Mouse (Mus musculus): ENCODE measurements around the gene Sfpq. TPM values are rescaled to one million over a fixed set of nuclear protein-coding genes. Genes with fewer than 3 reads are reported as not detected.
A peak's percentile ranks its signal among the peaks of the same experiment; 100 is the strongest.
"Not testable (repeated sequence)": the region's sequence is repeated elsewhere in the genome, so short reads cannot be mapped to it uniquely, and the experiment has no call there.

Sfpq gene
- 56.3 and 59.0 TPM in 2 replicates for polyA plus RNA-seq (2015; fragmentation: Nextera tagmentation; extraction: Ambion mirVana)

GRCm38 (mm10) chr4:127021151-127021945 lies at the start of gene Sfpq:
Gene Sfpq, plus strand, starts transcription at chr4:127021324.
- Histone ChIP-seq H3K4me1 (replicated peaks; ENCODE audit: control insufficient read depth, insufficient read depth, low read length) (0 out of 2 replicates have a peak, but pooled peaks cover 3% of the 10 kb centered on the region), H3K27ac (ENCODE audit: low read depth, low read length) (peak within 1 kb of the TSS; percentile 98), H3K36me3 (ENCODE audit: control insufficient read depth, insufficient read depth) (peaks cover 12% of the 10 kb centered on the region), H3K9me3 (ENCODE audit: control insufficient read depth) (no peaks in the 10 kb centered on the region), H3K4me2 (replicated peaks; ENCODE audit: low read depth) (peak within 1 kb of the TSS; percentile 79), H3K9ac (ENCODE audit: low read depth, low read length) (peak within 1 kb of the TSS; percentile 100), H3K27me3 (replicated peaks; ENCODE audit: control insufficient read depth, insufficient read depth, low read length) (no peaks in the 10 kb centered on the region), H3K4me3 (ENCODE audit: low read depth, low read length) (peak within 1 kb of the TSS; percentile 99)
- ATAC-seq = peak; percentile 95
- TF ChIP-seq CTCF (IDR thresholded peaks at IDR 0.05; ENCODE audit: low read depth) = peak; percentile 10; the same call in 1 of the 2 replicates
- under 1% methylated on average over 83 of the region's 87 CpGs for WGBS

- Histone ChIP-seq H3K27me3 (replicated peaks; ENCODE audit: control insufficient read depth, insufficient read depth, low read length) (no peaks in the 10 kb centered on the region), H3K4me1 (replicated peaks; ENCODE audit: control insufficient read depth, insufficient read depth, low read length) (no peaks in the 10 kb centered on the region), H3K9me3 (ENCODE audit: control insufficient read depth) (no peaks in the 10 kb centered on the region), H3K4me2 (replicated peaks; ENCODE audit: low read depth) (no peak overlapping the region), H3K4me3 (ENCODE audit: low read depth, low read length) (no peak overlapping the region), H3K9ac (ENCODE audit: low read depth, low read length) (no peak overlapping the region), H3K27ac (ENCODE audit: low read depth, low read length) (no peak overlapping the region), H3K36me3 (ENCODE audit: control insufficient read depth, insufficient read depth) (no peaks in the 10 kb centered on the region)
- ATAC-seq = no peak
- TF ChIP-seq CTCF (IDR thresholded peaks at IDR 0.05; ENCODE audit: low read depth) = peak; percentile 68
Observed at GRCm38 (mm10) chr4:126977467-126977866, 43.7 kb upstream of the Sfpq start.

- no peaks in the 10 kb centered on the region for H3K4me1 ChIP-seq (replicated peaks; ENCODE audit: control insufficient read depth, insufficient read depth, low read length)
- ATAC-seq = no peak
- H3K36me3 ChIP-seq (ENCODE audit: control insufficient read depth, insufficient read depth) = no peaks in the 10 kb centered on the region
- H3K4me2 ChIP-seq (replicated peaks; ENCODE audit: low read depth) = no peak overlapping the region
- no peak overlapping the region for H3K9ac ChIP-seq (ENCODE audit: low read depth, low read length)
- no peak overlapping the region for H3K4me3 ChIP-seq (ENCODE audit: low read depth, low read length)
- no peaks in the 10 kb centered on the region for H3K27me3 ChIP-seq (replicated peaks; ENCODE audit: control insufficient read depth, insufficient read depth, low read length)
- no peaks in the 10 kb centered on the region for H3K9me3 ChIP-seq (ENCODE audit: control insufficient read depth)
- H3K27ac ChIP-seq (ENCODE audit: low read depth, low read length) = no peak overlapping the region
- peak; percentile 33; the same call in 1 of the 2 replicates for TF ChIP-seq CTCF (IDR thresholded peaks at IDR 0.05; ENCODE audit: low read depth)
- 78% methylated on average over 3 of the region's 3 CpGs for WGBS
Observed at GRCm38 (mm10) chr4:126978706-126979105, 42.4 kb upstream of the Sfpq start.

- Histone ChIP-seq H3K27me3 (replicated peaks; ENCODE audit: control insufficient read depth, insufficient read depth, low read length) (no peaks in the 10 kb centered on the region), H3K4me1 (replicated peaks; ENCODE audit: control insufficient read depth, insufficient read depth, low read length) (no peaks in the 10 kb centered on the region), H3K36me3 (ENCODE audit: control insufficient read depth, insufficient read depth) (no peaks in the 10 kb centered on the region), H3K4me2 (replicated peaks; ENCODE audit: low read depth) (no peak overlapping the region), H3K27ac (ENCODE audit: low read depth, low read length) (no peak overlapping the region), H3K4me3 (ENCODE audit: low read depth, low read length) (no peak overlapping the region), H3K9ac (ENCODE audit: low read depth, low read length) (no peak overlapping the region), H3K9me3 (ENCODE audit: control insufficient read depth) (no peaks in the 10 kb centered on the region)
- no peak for ATAC-seq
- no peak for TF ChIP-seq CTCF (IDR thresholded peaks at IDR 0.05; ENCODE audit: low read depth)
- WGBS = 48% methylated on average over 3 of the region's 3 CpGs
Observed at GRCm38 (mm10) chr4:126983321-126983720, 37.8 kb upstream of the Sfpq start.

- H3K27me3 ChIP-seq (replicated peaks; ENCODE audit: control insufficient read depth, insufficient read depth, low read length); H3K4me3 ChIP-seq (ENCODE audit: low read depth, low read length); H3K9ac ChIP-seq (ENCODE audit: low read depth, low read length); H3K9me3 ChIP-seq (ENCODE audit: control insufficient read depth); ATAC-seq; H3K4me1 ChIP-seq (replicated peaks; ENCODE audit: control insufficient read depth, insufficient read depth, low read length); H3K4me2 ChIP-seq (replicated peaks; ENCODE audit: low read depth); H3K27ac ChIP-seq (ENCODE audit: low read depth, low read length); H3K36me3 ChIP-seq (ENCODE audit: control insufficient read depth, insufficient read depth): not testable (repeated sequence)
- 75% methylated on average over 11 of the region's 13 CpGs for WGBS
Observed at GRCm38 (mm10) chr4:126983736-126984525, 37.2 kb upstream of the Sfpq start.

GRCm38 (mm10) chr4:126986768-126987167 lies 34.4 kb upstream of the Sfpq start:
- Histone ChIP-seq H3K27me3 (replicated peaks; ENCODE audit: control insufficient read depth, insufficient read depth, low read length) (no peaks in the 10 kb centered on the region), H3K9me3 (ENCODE audit: control insufficient read depth) (no peaks in the 10 kb centered on the region), H3K36me3 (ENCODE audit: control insufficient read depth, insufficient read depth) (no peaks in the 10 kb centered on the region), H3K9ac (ENCODE audit: low read depth, low read length) (no peak overlapping the region), H3K27ac (ENCODE audit: low read depth, low read length) (no peak overlapping the region), H3K4me2 (replicated peaks; ENCODE audit: low read depth) (no peak overlapping the region), H3K4me1 (replicated peaks; ENCODE audit: control insufficient read depth, insufficient read depth, low read length) (no peaks in the 10 kb centered on the region), H3K4me3 (ENCODE audit: low read depth, low read length) (no peak overlapping the region)
- WGBS = 72% methylated on average over 5 of the region's 5 CpGs
- peak; percentile 30; the same call in 1 of the 2 replicates for TF ChIP-seq CTCF (IDR thresholded peaks at IDR 0.05; ENCODE audit: low read depth)
- no peak for ATAC-seq

Data from intestine, postnatal 0 days (tissue).